Mouse (Mus musculus) thymus, adult 2 months (tissue): Measurements from ENCODE around the gene Erc2.

Source experiments
- CTCF ChIP-seq: fragments of 200-500 bp; IDR thresholded peaks from 2 replicates; pipeline ENCODE4 v1.5.1; 2012; ENCODE audit warnings: mild to moderate bottlenecking, control low read depth, low read length, moderate library complexity, borderline replicate concordance; ENCODE audit not compliant: control insufficient read depth, poor library complexity, insufficient read depth; ENCODE audit errors: extremely low read depth
- POLR2A ChIP-seq: fragments of 200-500 bp; IDR thresholded peaks from 2 replicates; pipeline ENCODE4 v1.6.1; 2012; ENCODE audit warnings: mild to moderate bottlenecking, low read length, control low read depth, moderate library complexity; ENCODE audit not compliant: control insufficient read depth, poor library complexity, insufficient read depth; ENCODE audit errors: extremely low read depth

DNA sequence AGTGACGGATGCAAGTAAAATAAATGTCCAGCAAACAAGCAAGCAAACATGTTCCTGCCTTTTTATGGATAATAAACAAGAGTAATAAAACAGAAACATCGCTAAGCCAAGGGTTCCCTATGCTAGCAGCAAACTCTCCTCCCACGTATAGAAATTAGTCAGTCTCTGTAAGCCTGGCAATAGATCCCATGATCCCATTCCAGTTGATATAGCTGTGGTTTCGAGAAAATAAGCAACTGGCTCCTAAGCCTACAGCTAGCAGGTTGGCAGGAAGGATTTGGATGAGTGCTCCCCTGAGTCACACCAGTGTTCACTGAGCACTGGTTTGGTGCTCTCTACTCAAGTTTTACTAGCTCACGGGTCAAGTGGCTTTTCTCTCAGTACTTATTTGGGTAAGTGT, 259.7 kb downstream of the Erc2 start:
- TF ChIP-seq CTCF (no peak), POLR2A (no peak)
